Mouse (Mus musculus): ENCODE results near the gene Lgals4. TPM values are rescaled to one million over a fixed set of nuclear protein-coding genes. Genes with fewer than 3 reads are reported as not detected.

Lgals4 gene
- polyA plus RNA-seq, 1 experiment from 2014 or later = 21.3 TPM

DNA sequence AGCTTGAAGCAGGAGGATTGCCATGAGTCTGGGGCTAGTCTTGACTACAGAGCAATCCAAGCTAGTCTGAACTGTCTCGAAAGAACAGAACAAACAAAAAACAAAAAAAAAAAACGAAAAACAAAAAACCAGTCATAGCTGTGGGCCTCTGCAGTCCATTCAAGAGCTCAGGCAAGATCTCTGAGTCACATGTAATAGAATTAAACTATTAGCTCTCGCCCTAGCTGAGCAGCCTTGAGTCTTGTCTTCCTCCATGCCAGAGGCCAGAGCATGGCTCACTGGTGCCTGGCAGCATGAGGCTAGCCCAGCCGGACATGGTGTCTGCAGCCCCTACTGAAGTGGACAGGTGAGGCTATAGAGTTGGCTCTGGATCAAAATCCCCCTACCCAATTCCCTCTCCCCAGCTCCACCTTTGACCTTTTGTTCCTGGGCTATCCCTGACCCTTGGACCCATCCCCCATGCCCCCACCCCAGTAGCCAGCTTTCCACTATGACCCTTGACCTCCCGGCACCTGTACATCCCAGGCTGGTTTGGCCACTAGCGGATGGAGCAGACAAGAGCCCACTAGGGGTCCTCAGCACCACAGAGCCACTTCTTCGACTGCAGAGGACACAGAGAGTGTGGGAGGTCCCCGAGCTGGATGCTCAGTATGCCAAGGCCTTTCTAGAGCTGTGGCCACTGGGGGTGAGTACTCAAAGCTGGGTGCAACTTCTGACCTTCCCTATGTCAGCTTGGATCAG is 43.4 kb upstream of the Lgals4 start:
- Histone ChIP-seq H3K9me3 (ENCODE audit: low read length) (no peaks in the 10 kb centered on the region), H3K9ac (replicated peaks) (no peak overlapping the region), H3K36me3 (replicated peaks; ENCODE audit: insufficient read depth, low read length) (peaks cover 6% of the 10 kb centered on the region; the same call in 1 of the 2 replicates), H3K4me1 (ENCODE audit: insufficient read depth) (peaks cover 15% of the 10 kb centered on the region), H3K27me3 (ENCODE audit: insufficient read depth, low read length) (no peaks in the 10 kb centered on the region), H3K4me2 (ENCODE audit: low read depth, low read length) (no peak overlapping the region), H3K4me3 (ENCODE audit: low read depth, low read length) (no peak overlapping the region), H3K27ac (ENCODE audit: low read depth) (no peak overlapping the region)
- DNase-seq (no peak), ATAC-seq (no peak)
- no peak for TF ChIP-seq EP300 (IDR thresholded peaks at IDR 0.05; ENCODE audit: low read depth)
- peak; percentile 43 for TF ChIP-seq CTCF (IDR thresholded peaks at IDR 0.05; ENCODE audit: low read depth)
- 64% methylated on average over 8 of the region's 8 CpGs for WGBS (ENCODE audit: insufficient replicate concordance)

DNA sequence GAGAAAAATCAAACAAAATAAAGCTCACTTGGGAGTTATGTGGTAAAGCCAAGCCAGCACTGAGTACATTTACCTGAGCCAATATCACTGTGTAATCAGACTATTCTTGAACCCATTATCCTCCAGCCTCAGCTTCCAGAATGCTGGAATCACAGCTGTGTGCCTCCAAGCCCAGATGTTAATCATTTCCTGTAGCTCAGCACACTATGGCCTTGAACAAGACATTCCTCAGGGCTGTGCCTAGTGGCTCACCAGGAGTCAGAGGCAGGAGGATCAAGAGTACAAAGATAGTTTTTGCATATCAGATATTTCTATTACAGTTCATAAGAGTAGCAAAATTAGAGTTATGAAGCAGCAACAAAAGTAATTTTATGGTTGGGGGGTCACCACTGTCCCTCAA is 41.9 kb upstream of the Lgals4 start:
- Histone ChIP-seq H3K4me1 (ENCODE audit: insufficient read depth) (peaks cover 27% of the 10 kb centered on the region), H3K9me3 (ENCODE audit: low read length) (no peaks in the 10 kb centered on the region), H3K4me3 (ENCODE audit: low read depth, low read length) (no peak overlapping the region), H3K27me3 (ENCODE audit: insufficient read depth, low read length) (no peaks in the 10 kb centered on the region), H3K36me3 (replicated peaks; ENCODE audit: insufficient read depth, low read length) (peaks cover 6% of the 10 kb centered on the region; the same call in 1 of the 2 replicates), H3K4me2 (ENCODE audit: low read depth, low read length) (no peak overlapping the region), H3K27ac (ENCODE audit: low read depth) (no peak overlapping the region), H3K9ac (replicated peaks) (no peak overlapping the region)
- DNase-seq (no peak), ATAC-seq (no peak)
- TF ChIP-seq CTCF (IDR thresholded peaks at IDR 0.05; ENCODE audit: low read depth) (no peak), EP300 (IDR thresholded peaks at IDR 0.05; ENCODE audit: low read depth) (no peak)

DNA sequence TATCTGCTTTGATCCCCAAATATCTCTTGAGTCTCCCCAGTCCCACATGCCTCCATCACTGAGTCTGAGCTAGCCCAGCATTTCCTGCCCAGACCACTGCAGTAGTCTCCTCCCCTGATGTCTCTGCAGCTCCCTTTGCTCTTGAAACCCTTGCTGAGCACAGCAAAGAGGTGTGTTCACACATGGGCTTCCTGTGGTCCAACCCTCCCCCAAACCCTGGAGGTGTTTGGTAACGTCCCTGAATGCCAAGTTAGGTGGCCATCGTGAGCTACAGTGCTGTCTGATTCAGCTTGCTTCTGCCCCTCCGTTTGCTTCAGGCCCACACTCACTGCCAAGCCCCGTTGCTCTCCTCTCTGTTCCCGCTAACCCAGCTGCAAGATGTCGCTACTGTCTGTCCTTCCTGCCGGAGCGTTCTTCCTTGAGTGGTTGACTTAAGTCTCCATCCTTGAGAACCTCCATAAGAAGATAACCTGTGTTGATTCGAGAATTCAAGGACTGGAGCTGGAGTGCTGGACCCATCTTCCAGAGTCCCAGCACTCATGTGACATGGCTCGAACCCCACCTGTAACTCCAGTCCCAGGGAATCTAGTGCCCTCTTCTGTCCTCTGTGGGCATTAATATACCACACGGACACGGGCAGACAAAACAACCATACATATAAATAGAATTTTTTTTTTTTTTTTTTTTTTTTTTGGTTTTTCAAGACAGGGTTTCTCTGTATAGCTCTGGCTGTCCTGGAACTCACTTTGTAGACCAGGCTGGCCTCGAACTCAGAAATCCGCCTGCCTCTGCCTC is 41.1 kb upstream of the Lgals4 start:
- peak; percentile 14; the same call in 1 of the 2 replicates for TF ChIP-seq CTCF (IDR thresholded peaks at IDR 0.05; ENCODE audit: low read depth)
- TF ChIP-seq EP300 (IDR thresholded peaks at IDR 0.05; ENCODE audit: low read depth) = no peak
- Histone ChIP-seq H3K9me3 (ENCODE audit: low read length) (no peaks in the 10 kb centered on the region), H3K4me3 (ENCODE audit: low read depth, low read length) (no peak overlapping the region), H3K4me2 (ENCODE audit: low read depth, low read length) (no peak overlapping the region), H3K9ac (replicated peaks) (no peak overlapping the region), H3K27ac (ENCODE audit: low read depth) (no peak overlapping the region), H3K36me3 (replicated peaks; ENCODE audit: insufficient read depth, low read length) (0 out of 2 replicates have a peak, but pooled peaks cover 2% of the 10 kb centered on the region), H3K27me3 (ENCODE audit: insufficient read depth, low read length) (no peaks in the 10 kb centered on the region), H3K4me1 (ENCODE audit: insufficient read depth) (peaks cover 30% of the 10 kb centered on the region)
- ATAC-seq = no peak
- DNase-seq = no peak
- 58% methylated on average over 13 of the region's 14 CpGs for WGBS (ENCODE audit: insufficient replicate concordance)

DNA sequence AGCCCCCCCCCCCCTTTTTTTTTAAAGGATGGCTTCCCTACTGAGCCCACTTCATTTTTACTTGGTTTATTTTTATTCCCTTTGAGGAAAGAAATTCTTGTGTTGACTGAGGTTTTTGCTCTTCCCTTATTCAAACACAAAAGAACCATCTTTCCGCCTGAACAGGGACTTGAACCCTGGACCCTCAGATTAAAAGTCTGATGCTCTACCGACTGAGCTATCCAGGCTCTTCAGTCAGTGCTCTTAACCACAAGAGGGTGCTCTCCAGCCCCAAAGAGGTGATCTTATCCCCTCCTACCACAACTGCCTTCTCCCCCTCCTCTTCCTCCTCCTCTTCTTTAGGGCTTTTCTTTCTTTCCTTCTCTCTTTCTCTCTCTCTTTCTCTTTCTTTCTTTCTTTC is 39.8 kb upstream of the Lgals4 start:
- no peak overlapping the region for H3K4me3 ChIP-seq (ENCODE audit: low read depth, low read length)
- WGBS (ENCODE audit: insufficient replicate concordance) = 29% methylated on average over 2 of the region's 2 CpGs

DNA sequence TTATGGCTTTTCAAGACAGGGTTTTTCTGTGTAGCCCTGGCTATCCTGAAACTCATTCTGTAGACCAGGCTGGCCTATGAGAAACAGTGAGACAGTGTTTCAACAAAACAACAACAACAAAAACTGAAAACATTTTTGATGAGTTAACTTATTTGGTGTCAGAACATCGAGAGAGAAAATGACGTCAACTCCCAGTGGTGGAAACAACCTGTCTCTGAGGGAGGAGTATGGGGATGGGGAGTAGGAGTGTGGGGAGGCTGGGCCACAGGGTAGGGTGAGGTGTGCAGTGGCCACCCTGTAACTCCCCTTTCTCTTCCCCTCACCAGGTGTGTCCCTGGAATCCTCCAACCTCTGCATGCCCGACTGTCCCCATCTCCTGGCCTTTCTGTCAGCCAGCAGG is 39.2 kb upstream of the Lgals4 start:
- Histone ChIP-seq H3K9me3 (ENCODE audit: low read length) (no peaks in the 10 kb centered on the region), H3K27ac (ENCODE audit: low read depth) (no peak overlapping the region), H3K4me2 (ENCODE audit: low read depth, low read length) (no peak overlapping the region), H3K4me1 (ENCODE audit: insufficient read depth) (peaks cover 21% of the 10 kb centered on the region), H3K9ac (replicated peaks) (no peak overlapping the region), H3K27me3 (ENCODE audit: insufficient read depth, low read length) (no peaks in the 10 kb centered on the region), H3K4me3 (ENCODE audit: low read depth, low read length) (no peak overlapping the region), H3K36me3 (replicated peaks; ENCODE audit: insufficient read depth, low read length) (0 out of 2 replicates have a peak, but pooled peaks cover 2% of the 10 kb centered on the region)
- TF ChIP-seq CTCF (IDR thresholded peaks at IDR 0.05; ENCODE audit: low read depth) (no peak), EP300 (IDR thresholded peaks at IDR 0.05; ENCODE audit: low read depth) (no peak)
- ATAC-seq (no peak), DNase-seq (no peak)
- 71% methylated on average over 3 of the region's 3 CpGs for WGBS (ENCODE audit: insufficient replicate concordance)

More for the DNA sequence above, 39.8 kb upstream of the Lgals4 start:
- Histone ChIP-seq H3K4me2 (ENCODE audit: low read depth, low read length) (no peak overlapping the region), H3K27ac (ENCODE audit: low read depth) (no peak overlapping the region), H3K9ac (replicated peaks) (no peak overlapping the region), H3K36me3 (replicated peaks; ENCODE audit: insufficient read depth, low read length) (no peaks in the 10 kb centered on the region), H3K4me1 (ENCODE audit: insufficient read depth) (peaks cover 26% of the 10 kb centered on the region), H3K9me3 (ENCODE audit: low read length) (no peaks in the 10 kb centered on the region), H3K27me3 (ENCODE audit: insufficient read depth, low read length) (no peaks in the 10 kb centered on the region)
- no peak for TF ChIP-seq EP300 (IDR thresholded peaks at IDR 0.05; ENCODE audit: low read depth)
- TF ChIP-seq CTCF (IDR thresholded peaks at IDR 0.05; ENCODE audit: low read depth) = peak; percentile 60
- DNase-seq (no peak), ATAC-seq (no peak)

DNA sequence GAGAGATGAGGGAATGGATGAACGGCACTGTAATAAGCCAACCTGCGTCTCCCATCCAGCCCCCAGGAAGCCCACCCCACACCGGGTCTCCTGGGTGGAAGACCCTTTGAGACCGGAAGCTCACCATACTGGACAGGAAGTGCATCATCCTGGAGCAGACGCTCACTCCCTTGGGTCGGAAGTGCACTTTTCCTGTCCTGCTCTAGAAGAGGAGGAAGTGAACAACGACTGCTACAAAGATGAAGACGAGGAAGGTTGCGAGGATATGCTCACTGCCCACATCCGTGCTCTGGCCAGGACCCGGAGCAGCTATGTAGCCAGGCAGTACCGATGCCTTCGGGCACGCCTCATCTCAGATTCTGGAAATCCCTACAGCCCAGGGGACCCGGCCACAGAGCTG is 37.8 kb upstream of the Lgals4 start:
- peak; percentile 13; the same call in 1 of the 2 replicates for ATAC-seq
- H3K4me2 ChIP-seq (ENCODE audit: low read depth, low read length) = peak overlapping the region; percentile 71
- 21% methylated on average over 15 of the region's 15 CpGs for WGBS (ENCODE audit: insufficient replicate concordance)
- 0 out of 2 replicates have a peak, but pooled peaks cover 2% of the 10 kb centered on the region for H3K36me3 ChIP-seq (replicated peaks; ENCODE audit: insufficient read depth, low read length)
- H3K27ac ChIP-seq (ENCODE audit: low read depth) = peak overlapping the region; percentile 83
- H3K4me3 ChIP-seq (ENCODE audit: low read depth, low read length) = peak overlapping the region; percentile 29
- H3K27me3 ChIP-seq (ENCODE audit: insufficient read depth, low read length) = no peaks in the 10 kb centered on the region
- no peaks in the 10 kb centered on the region for H3K9me3 ChIP-seq (ENCODE audit: low read length)
- DNase-seq = no peak
- peak overlapping the region; percentile 56 for H3K9ac ChIP-seq (replicated peaks)
- TF ChIP-seq EP300 (IDR thresholded peaks at IDR 0.05; ENCODE audit: low read depth) (no peak), CTCF (IDR thresholded peaks at IDR 0.05; ENCODE audit: low read depth) (no peak)
- H3K4me1 ChIP-seq (ENCODE audit: insufficient read depth) = peaks cover 15% of the 10 kb centered on the region
